Mouse (Mus musculus) cerebellum, adult 2 months (tissue): ENCODE measurements around the gene Zbed4.

ENCODE experiments used
- CTCF ChIP-seq: fragments of 200-500 bp; IDR thresholded peaks from 2 replicates; pipeline ENCODE4 v1.5.1; 2011; ENCODE audit warnings: low read depth, mild to moderate bottlenecking, control low read depth, low read length, moderate library complexity, borderline replicate concordance; ENCODE audit not compliant: insufficient read depth
- POLR2A ChIP-seq: fragments of 200-500 bp; IDR thresholded peaks from 2 replicates; pipeline ENCODE4 v1.6.1; 2011; ENCODE audit warnings: low read length, control low read depth, borderline replicate concordance; ENCODE audit not compliant: insufficient read depth

GRCm38 (mm10) chr15:88752403-88752733, 908 bp downstream of the Zbed4 start:
- TF ChIP-seq POLR2A (no peak), CTCF (no peak)
